Mouse (Mus musculus) limb, embryonic 14.5 days (tissue): ENCODE results near the gene Fras1. TPM values are rescaled to one million over a fixed set of nuclear protein-coding genes. Genes with fewer than 3 reads are reported as not detected.

Experiments used
- ATAC-seq: fragments of 200-750 bp; cut with Nextera tagmentation; 2 replicates; pipeline ENCODE4 v1.8.0; 2017; ENCODE audit warnings: low read depth, moderate number of reproducible peaks, moderate TSS enrichment; ENCODE audit not compliant: low FRiP score
- DNase-seq: peaks from one replicate; pipeline ENCODE4 v3.0.0-alpha.2; 2015; ENCODE audit warnings: low spot score
- H3K27ac ChIP-seq: fragments of 300-500 bp; sonication (generic); replicated peaks from 2 replicates; pipeline ENCODE4 v1.5.1; 2014; ENCODE audit warnings: low read depth, mild to moderate bottlenecking, low read length, moderate library complexity, mixed read lengths
- H3K27me3 ChIP-seq: fragments of 300-500 bp; sonication (generic); 2 replicates; pipeline ENCODE4 v1.6.1; 2014; ENCODE audit warnings: low read length, mixed read lengths; ENCODE audit not compliant: control insufficient read depth, insufficient read depth
- H3K36me3 ChIP-seq: fragments of 300-500 bp; sonication (generic); 2 replicates; pipeline ENCODE4 v1.6.1; 2014; ENCODE audit warnings: mild to moderate bottlenecking, low read length, moderate library complexity, mixed read lengths; ENCODE audit not compliant: control insufficient read depth, insufficient read depth
- H3K4me1 ChIP-seq: fragments of 300-500 bp; sonication (generic); 2 replicates; pipeline ENCODE4 v1.6.1; 2014; ENCODE audit warnings: antibody characterized with exemption, low read length, mixed read lengths; ENCODE audit not compliant: control insufficient read depth, insufficient read depth
- H3K4me2 ChIP-seq: fragments of 300-500 bp; sonication (generic); replicated peaks from 2 replicates; pipeline ENCODE4 v1.6.1; 2014; ENCODE audit warnings: low read depth, mild to moderate bottlenecking, low read length, moderate library complexity; ENCODE audit not compliant: severe bottlenecking
- H3K4me3 ChIP-seq: fragments of 300-500 bp; sonication (generic); replicated peaks from 2 replicates; pipeline ENCODE4 v1.5.1; 2014; ENCODE audit warnings: low read length
- H3K9ac ChIP-seq: fragments of 300-500 bp; sonication (generic); 2 replicates; pipeline ENCODE4 v1.6.1; 2014; ENCODE audit warnings: mild to moderate bottlenecking, low read depth, low read length, moderate library complexity; ENCODE audit not compliant: severe bottlenecking
- H3K9me3 ChIP-seq: fragments of 300-500 bp; sonication (generic); 2 replicates; pipeline ENCODE4 v1.6.1; 2016; ENCODE audit warnings: low read length; ENCODE audit not compliant: control insufficient read depth
- POLR2A ChIP-seq: fragments of 200-500 bp; IDR thresholded peaks from 2 replicates; pipeline ENCODE4 v1.8.0; 2012; ENCODE audit warnings: inconsistent platforms, mild to moderate bottlenecking, moderate library complexity, borderline replicate concordance; ENCODE audit not compliant: insufficient read depth, insufficient read length; ENCODE audit errors: extremely low read depth
- WGBS: fragments of 180-500 bp; shearing (Covaris S2); extraction: QIAGEN DNeasy Blood & Tissue Kit; methylation state at CpG from one replicate; pipeline ENCODE4 v1.1.7; 2014; 5-methylcytosine and 5-hydroxymethylcytosine counted together
- polyA plus RNA-seq, 2 experiments: library from polyadenylated mRNA; depleted of rRNA in 1 of 2; stranded (reverse) in 1 of 2; unstranded in 1 of 2; fragments of >200 nt; fragmentation: Nextera tagmentation in 1 of 2; extraction: Ambion mirVana in 1 of 2; gene quantifications; 2 replicates each; pipeline versions ENCODE4 v1.2.1 to v1.2.3; 2012 to 2014

The Fras1 gene
- polyA plus RNA-seq, 2 experiments: 10.5 to 30.5 TPM

DNA sequence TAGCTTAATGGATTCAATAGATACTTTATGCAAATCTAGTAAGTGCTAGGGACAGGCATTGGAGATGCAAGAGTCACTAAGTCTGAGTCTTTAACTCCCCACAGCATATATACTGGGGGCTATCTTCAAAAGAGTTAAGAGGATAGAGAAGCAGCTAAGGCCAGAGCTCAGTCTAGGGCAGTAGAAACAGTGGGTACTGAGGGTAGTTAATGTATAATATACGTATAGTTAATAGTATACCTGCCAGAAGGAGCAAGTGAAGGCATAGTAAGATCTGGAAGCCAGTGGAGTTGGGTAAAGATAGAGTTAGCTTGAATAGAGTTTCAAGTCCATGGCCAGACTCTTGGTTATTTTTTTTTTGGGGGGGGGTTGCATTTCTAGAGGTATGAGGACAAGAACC, 128.6 kb downstream of the Fras1 start:
- ATAC-seq (no peak), DNase-seq (no peak)
- Histone ChIP-seq H3K9ac (no peak overlapping the region), H3K9me3 (no peaks in the 10 kb centered on the region), H3K4me1 (no peaks in the 10 kb centered on the region), H3K4me3 (no peak overlapping the region), H3K27me3 (no peaks in the 10 kb centered on the region), H3K36me3 (no peaks in the 10 kb centered on the region), H3K27ac (no peak overlapping the region), H3K4me2 (no peak overlapping the region)
- no peak for TF ChIP-seq POLR2A
- WGBS: 90% methylated on average over 1 of the region's 1 CpGs

DNA sequence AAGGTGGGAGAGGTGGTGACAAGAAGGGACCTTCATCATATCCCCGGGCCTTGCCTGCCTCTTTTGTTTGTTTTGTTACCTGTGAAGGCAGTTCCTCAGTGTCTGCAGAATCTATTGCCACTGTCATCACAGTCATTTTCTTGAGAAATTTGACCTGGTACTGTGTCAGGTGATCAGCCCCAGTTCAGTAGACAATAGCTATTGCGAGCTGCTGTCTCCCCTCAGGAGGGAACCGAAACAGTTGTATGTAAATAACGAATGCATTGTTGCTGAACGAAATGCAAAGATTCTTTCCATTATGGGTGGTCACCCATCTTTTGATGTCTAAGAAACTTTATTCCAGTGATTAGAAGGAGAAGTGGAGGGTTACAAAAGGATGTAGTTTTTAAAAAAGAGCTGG, 137.2 kb downstream of the Fras1 start:
- no peaks in the 10 kb centered on the region for H3K9me3 ChIP-seq
- no peaks in the 10 kb centered on the region for H3K4me1 ChIP-seq
- ATAC-seq (no peak), DNase-seq (no peak)
- no peak overlapping the region for H3K4me3 ChIP-seq
- no peak overlapping the region for H3K27ac ChIP-seq
- no peaks in the 10 kb centered on the region for H3K36me3 ChIP-seq
- no peak for TF ChIP-seq POLR2A
- no peak overlapping the region for H3K4me2 ChIP-seq
- H3K27me3 ChIP-seq: no peaks in the 10 kb centered on the region
- H3K9ac ChIP-seq: no peak overlapping the region
- WGBS: 81% methylated on average over 5 of the region's 5 CpGs

DNA sequence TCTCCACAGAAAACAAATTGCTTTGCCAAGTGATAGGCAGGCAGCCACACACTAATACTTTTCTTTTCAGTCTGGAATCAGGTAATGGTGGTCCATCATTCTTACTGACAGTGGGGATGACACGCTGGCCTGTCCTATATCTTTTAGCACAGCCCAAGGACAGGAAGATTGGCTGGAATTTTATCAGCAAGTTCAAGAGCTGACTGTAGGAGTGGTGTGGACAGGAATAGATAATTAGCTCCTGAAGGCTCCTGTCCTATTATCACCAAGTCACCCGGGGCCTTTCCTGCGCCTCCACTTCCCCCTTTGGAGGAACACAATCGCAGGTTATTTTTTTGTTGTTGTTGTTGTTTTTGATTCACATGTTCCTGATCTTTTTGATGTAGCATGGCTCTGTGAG, 139.6 kb downstream of the Fras1 start:
- Histone ChIP-seq H3K27ac (no peak overlapping the region), H3K4me2 (no peak overlapping the region), H3K9me3 (peaks cover 3% of the 10 kb centered on the region; the same call in 1 of the 2 replicates), H3K36me3 (no peaks in the 10 kb centered on the region), H3K4me1 (no peaks in the 10 kb centered on the region), H3K4me3 (no peak overlapping the region), H3K27me3 (no peaks in the 10 kb centered on the region), H3K9ac (no peak overlapping the region)
- no peak for DNase-seq
- ATAC-seq: no peak
- no peak for TF ChIP-seq POLR2A
- 77% methylated on average over 4 of the region's 4 CpGs for WGBS

DNA sequence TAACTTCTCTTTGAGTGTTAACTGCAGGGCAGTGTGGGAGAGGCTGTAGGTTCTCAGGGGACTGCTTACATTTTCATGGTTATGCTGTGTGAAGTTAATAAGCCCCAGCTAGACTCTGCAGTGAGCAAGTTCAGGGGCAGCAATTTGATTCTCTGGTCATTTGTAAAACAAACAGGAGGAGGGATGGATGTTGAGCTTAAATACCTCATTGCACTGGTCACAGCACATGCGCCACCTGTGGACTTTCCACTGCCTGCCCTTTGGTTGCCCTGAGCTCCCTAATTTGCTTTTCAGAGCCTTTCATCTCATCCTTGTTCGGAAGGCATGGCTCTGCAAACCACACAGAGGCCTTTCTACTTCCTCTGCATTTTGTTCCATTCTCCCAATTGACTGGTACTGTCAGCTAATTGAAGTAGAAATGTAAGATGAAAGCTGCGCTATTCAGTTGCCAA, 142.1 kb downstream of the Fras1 start:
- no peaks in the 10 kb centered on the region for H3K36me3 ChIP-seq
- WGBS: 56% methylated on average over 3 of the region's 3 CpGs
- H3K27ac ChIP-seq: no peak overlapping the region
- no peak for TF ChIP-seq POLR2A
- H3K4me3 ChIP-seq: no peak overlapping the region
- no peak overlapping the region for H3K9ac ChIP-seq
- H3K9me3 ChIP-seq: peaks cover 3% of the 10 kb centered on the region; the same call in 1 of the 2 replicates
- DNase-seq (no peak), ATAC-seq (no peak)
- H3K4me1 ChIP-seq: no peaks in the 10 kb centered on the region
- H3K27me3 ChIP-seq: no peaks in the 10 kb centered on the region
- H3K4me2 ChIP-seq: no peak overlapping the region

DNA sequence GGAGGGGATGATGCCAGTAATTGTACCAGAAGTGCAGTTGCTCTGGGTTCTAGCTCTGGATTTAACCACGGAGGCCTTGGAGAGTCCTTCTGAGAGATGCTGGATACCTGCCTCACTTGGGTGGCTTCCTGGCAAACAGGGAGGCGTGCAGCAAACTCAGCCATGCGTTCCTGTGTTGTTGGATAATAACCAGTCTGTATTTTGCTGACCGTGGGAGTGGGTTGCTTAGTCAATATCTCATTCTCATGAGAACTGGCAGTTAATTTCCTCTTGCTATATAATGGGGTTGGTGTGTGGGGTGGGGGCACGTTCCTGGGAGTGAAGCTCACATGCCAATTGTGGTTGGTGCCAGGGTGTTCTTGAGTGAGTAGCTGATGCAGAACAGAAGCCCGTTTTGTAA, 142.6 kb downstream of the Fras1 start:
- DNase-seq: no peak
- Histone ChIP-seq H3K36me3 (no peaks in the 10 kb centered on the region), H3K9me3 (peaks cover 3% of the 10 kb centered on the region; the same call in 1 of the 2 replicates), H3K4me3 (no peak overlapping the region), H3K9ac (no peak overlapping the region), H3K27me3 (no peaks in the 10 kb centered on the region), H3K4me2 (no peak overlapping the region), H3K27ac (no peak overlapping the region), H3K4me1 (no peaks in the 10 kb centered on the region)
- no peak for TF ChIP-seq POLR2A
- no peak for ATAC-seq
- WGBS: 66% methylated on average over 6 of the region's 6 CpGs

DNA sequence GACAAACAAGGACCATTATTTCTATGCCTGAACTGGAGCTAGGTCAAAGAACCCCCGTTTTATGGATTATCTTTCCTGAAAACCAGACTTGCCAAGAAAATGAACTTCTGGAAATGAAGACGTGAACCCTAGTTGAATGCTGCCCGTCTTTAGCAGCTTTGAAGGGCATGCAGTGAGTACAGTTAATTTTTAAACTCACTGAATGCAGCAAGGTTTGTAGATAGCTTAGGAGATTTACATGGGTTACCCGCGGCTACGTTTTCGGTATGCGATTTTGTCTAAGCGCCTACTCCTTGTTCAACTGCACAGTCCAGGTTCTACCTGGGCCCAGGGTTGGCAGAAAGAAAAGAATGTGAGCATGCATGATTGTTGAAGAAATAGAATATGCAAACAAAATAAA, 147.8 kb downstream of the Fras1 start:
- Histone ChIP-seq H3K4me3 (no peak overlapping the region), H3K36me3 (no peaks in the 10 kb centered on the region), H3K4me2 (no peak overlapping the region), H3K9ac (no peak overlapping the region), H3K4me1 (0 out of 2 replicates have a peak, but pooled peaks cover 9% of the 10 kb centered on the region), H3K9me3 (peaks cover 3% of the 10 kb centered on the region; the same call in 1 of the 2 replicates), H3K27me3 (no peaks in the 10 kb centered on the region), H3K27ac (no peak overlapping the region)
- 84% methylated on average over 9 of the region's 9 CpGs for WGBS
- ATAC-seq: no peak
- TF ChIP-seq POLR2A: no peak
- no peak for DNase-seq
